Mouse (Mus musculus) forelimb bud, embryonic 11.5 days (tissue): ENCODE results near the gene Mtap.

Source experiments
- DNase-seq: peaks from one replicate; pipeline ENCODE4 v3.0.0-alpha.2; 2012; ENCODE audit warnings: low read depth, low spot score

Mtap gene

DNA sequence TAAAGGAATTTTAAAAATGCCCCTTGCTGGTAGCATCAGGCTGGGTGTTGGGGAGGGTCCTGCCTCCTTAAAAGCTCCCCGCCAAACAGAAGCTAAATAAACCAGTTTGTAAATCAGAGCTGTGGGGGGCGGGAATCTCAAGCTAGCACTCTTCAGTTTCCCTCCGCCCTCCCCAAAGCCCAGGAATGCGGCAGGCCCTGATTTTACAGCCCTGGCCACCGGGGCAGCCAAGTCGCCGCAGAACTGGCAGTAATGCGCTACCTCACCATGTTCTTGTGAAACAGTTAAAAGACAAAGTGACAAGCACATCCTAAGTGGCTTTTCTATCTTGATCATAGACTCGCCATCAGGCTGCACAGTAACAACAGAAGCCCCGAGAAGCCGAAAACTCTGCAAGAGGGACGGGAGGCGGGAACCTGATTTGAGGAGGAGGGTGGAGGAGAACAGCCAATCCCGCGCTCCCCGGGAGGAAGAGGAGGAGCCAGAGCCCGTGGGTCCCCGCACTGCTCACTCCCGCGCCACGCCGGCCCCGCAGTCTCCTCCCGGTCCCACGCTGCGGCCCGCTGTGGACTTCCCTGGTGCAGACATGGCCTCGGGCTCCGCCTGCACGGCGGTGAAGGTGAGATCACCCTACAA lies at the start of gene Mtap:
Gene Mtap (plus strand): TSS at position 217 of the 636 bp plus-strand sequence.
- peak; percentile 80 for DNase-seq

DNA sequence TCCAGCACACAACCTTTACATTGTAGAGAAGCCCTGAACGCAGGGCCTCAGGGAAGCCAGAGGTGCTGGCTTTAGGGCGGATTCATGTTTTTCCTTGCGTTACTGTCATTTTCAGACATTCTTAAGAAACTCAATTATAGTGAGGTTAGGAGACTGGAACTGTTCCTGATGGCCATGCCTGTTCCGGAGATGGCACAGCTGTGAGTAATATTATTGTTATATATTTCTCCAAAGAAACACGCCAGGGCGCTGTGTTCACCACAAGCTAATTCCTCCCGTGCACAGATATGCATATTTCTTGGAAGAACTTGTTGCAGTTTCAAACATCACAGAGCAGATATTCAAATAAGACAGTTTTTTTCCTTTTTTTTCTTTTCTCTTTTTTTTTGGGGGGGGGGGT lies 47.8 kb upstream of the Mtap start:
- no peak for DNase-seq

DNA sequence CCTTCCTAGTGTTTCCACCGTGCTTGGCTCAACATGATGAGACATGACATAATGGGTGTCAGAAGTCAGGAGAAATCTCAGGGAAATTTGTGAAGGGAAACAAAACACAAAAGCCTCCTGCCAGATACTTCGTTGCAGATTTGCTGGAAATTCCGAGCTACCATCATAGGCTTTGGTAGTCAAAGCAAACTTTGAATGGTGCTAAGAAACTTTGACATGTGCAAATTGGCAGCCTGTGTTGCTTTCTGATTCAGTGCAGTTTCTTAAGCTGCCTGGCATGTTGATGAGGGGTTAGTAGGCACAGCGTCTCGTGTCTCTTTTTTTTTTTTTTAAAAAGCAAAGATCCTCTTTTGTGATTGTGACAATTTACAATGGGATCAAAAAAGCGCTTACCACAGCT lies 46.7 kb upstream of the Mtap start:
- DNase-seq: no peak

DNA sequence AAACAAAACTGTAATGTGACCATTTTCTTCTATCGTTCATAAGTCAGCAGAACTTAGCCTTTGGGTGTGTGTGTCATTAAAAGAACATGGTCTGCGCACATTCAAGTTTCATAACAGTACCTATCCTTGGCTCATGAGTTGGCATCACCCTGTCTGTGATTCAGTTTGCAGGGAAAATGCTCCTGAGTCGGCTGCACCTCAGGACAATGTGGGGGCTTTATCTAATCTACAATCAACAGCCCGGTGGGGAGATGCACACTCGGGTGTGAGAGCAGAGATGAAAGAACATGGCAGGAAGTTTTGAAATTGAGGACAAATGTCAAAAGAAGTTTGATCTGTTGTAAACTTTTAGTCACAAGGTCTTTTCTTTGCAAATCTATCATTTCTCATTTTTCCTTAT lies 44.8 kb upstream of the Mtap start:
- no peak for DNase-seq

DNA sequence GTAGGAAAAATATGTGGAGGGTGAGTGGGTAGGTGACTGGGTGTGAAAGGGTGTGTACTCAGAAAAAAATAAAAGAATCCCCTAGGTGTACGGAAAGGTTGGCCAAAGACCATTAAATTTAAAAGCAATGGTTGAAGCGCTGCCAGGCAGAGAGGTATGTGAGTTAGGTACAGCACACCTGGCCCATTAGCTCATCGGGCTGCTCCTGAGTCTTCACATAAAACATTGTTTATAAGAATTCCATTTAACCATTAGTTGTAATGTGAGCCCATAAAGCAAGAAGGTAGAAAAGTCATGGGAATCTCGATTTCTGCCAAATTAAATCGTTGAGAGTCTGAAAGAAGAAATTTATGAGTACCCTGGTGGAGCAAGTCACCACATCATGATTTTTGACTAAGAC lies 42.1 kb upstream of the Mtap start:
- no peak for DNase-seq

DNA sequence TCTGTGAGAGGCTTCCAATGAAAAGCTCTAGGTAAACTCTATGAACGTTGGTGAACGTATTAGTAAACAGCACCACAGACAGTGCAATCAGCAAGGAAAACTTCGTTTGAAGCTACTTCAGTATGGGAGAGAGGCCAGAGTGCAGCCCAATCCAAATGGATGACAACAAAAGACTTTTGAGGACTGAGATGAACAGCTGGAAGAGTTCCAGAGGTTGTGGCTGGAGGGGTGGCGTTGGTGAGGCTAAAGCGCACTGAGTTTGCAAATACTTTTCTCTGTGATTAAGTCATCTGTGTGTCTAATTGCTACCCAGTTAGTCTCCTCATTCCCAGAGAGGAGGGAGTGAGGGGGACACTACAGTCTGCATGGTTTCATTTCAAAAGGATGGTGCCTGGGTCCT lies 38.7 kb upstream of the Mtap start:
- no peak for DNase-seq

DNA sequence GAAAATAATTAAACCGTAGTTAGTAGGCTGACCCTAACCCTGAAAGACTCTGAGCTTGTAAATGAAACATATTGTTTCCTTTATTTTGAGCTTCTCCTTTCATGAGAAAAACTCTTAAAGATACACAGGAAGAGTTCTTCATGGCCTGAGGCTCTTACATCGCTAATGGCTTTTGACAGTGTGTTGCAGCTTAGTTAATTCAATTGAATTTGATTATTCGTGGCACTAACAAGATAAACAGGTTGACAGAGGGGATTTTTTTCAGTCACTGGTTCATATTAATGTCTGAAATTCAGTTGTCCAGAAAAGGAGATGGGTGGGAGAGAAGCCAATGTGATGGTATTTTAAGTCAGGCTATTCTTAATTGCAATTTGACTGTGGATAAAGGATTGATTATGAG lies 35.6 kb upstream of the Mtap start:
- DNase-seq: no peak

DNA sequence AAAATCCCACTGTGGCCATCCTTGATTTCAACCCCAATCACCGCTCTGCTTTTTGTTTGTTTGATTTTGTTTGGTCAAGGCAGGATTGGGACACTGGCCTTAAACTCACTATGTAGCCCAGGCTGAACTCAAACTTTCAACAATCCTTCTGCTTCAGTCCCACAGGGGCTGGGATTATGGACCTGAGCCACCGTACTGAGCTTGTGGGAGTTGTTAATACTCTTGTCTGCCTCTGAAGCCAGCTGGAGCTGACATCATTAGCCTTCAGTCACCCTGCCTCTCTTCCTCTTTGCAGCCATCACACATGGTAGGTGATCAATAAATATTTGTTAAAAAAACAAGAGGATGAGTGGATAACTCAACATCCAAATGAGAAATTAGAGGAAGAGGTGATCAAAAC lies 34.6 kb upstream of the Mtap start:
- DNase-seq: no peak

DNA sequence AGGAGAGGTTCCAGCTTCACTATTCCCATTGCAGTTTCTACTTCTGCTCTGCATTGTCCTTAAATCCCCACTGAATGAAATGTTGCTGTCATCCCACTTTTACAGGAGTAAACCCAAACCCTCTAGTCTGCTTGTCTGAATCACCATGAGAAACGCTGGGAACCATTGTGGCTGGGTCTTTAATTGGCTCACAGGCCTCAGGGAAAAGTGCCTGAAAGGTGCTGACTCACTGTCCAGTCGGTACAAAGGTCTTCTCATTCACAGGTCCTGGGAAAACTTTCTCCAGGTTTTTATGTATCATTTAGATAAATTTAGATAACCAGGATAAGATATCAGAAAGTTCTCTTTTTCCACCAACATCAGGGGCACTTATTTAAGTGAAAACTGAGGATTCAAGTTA lies 31.4 kb upstream of the Mtap start:
- DNase-seq: no peak

DNA sequence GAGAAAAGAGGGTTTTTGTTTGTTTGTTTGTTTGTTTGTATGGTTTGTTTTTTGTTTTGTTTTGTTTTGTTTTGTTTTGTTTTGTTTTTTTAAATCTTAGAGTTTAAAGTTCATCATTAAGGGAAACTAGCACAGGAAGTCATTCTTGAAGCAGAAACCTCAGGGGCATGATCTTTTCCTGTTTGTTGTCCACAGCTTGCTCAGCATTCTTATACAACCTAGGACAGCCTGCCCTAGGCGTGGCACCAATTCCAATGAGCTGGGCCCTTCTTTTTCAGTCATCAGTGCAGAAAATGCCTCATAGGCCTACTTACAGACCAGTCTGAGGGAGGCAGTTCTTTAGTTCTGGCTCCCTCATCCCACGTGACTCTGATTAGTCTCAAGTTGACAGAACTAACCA lies 30.4 kb upstream of the Mtap start:
- no peak for DNase-seq

DNA sequence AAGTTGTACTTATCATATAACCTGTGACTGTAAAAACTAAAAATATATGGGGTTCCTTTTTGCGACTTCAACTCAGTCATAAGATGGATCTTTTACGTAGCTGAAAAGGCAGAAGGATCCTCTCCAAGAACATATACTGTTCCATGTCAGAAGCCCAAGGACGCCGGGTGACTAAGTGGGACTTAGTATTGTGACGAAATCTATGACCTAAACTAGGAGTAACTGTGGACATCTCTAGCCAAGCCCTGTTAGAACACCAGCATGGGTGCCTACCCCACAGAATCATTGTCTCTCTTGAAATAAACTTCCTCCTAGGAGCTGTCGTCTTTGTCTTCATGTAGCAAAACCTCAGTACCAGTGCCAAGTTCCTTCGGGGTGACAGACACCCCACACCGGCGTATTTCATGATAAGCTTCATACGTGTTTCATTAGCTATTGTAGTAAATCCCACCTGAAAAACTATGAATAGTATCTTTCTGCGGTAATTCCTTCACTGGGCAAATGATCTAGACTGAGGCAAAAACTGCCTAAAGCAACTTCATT lies 24.7 kb upstream of the Mtap start:
- DNase-seq: no peak

DNA sequence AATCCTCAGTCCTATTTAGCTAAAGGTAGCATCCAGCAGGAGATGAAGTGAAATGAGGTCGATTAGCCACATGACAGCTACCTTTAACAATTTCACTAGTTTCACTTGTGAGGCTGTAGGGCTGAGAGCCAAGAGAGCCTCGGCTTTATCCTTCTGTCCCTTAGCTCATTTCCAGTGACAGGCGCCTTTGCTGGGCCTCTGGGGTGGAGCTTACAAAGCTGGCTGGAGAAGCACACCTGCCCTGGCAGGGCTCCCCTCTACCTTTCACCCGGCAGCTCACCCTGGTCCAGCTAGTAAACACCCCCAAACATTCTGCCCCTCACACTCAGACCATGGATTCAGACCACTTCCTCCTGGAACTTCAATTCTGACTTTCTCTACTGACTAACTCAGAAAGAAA lies 24.1 kb upstream of the Mtap start:
- no peak for DNase-seq

DNA sequence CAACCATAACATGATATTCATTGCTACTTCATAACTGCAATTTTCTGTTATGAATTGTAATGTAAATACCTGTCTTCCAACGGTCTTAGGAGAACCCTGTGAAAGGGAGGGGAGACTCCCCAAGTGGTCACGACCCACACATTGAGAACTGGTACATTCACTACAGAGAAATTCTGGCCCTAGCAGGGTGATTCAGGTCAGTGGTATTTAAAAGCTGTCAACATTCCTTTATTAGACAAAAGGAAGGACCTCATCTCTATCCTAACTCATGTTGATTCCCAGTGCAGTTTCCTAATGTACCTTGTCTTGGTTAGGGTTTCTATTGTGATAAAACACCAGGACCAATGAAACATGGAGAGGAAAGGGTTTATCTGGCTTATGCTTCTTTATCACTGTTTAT lies 20.9 kb upstream of the Mtap start:
- DNase-seq: no peak

DNA sequence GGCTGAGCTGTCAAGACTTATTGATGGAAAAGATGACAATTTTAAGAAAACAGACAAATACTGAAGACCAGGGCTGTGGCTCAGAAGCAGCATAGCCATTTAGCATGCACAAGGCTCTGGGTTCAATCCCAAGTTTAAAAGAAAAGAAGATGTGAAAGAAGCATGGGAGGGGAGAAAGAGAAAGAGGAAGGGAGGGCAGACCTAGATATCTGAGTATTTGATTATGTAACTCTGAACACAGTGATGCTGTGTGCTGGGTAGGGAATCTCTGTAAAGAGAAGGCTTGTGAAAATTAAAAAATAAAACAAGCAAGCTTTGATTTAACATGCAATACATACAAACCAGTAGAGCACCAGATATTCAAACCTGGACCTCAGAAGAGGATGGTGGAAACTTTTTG lies 17.0 kb upstream of the Mtap start:
- DNase-seq: no peak

DNA sequence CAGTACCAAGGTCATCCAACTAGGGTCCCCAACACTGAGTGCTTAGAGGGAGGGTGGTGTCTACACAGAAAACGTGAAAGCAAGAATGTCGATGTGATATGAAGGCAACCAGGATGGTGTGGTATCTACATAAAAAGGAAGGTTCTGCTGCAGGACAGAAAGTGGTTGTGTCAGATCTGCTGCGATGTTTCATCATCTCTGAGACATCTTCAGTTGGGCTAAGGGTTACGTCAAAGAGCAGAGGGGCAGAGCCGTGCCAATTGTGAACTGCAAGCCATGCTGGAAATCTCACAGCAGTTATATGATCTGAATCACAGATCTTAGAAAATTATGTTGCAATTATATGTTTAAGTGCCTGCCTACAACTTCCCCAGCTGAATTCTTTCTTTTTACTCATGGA lies 16.6 kb upstream of the Mtap start:
- no peak for DNase-seq

DNA sequence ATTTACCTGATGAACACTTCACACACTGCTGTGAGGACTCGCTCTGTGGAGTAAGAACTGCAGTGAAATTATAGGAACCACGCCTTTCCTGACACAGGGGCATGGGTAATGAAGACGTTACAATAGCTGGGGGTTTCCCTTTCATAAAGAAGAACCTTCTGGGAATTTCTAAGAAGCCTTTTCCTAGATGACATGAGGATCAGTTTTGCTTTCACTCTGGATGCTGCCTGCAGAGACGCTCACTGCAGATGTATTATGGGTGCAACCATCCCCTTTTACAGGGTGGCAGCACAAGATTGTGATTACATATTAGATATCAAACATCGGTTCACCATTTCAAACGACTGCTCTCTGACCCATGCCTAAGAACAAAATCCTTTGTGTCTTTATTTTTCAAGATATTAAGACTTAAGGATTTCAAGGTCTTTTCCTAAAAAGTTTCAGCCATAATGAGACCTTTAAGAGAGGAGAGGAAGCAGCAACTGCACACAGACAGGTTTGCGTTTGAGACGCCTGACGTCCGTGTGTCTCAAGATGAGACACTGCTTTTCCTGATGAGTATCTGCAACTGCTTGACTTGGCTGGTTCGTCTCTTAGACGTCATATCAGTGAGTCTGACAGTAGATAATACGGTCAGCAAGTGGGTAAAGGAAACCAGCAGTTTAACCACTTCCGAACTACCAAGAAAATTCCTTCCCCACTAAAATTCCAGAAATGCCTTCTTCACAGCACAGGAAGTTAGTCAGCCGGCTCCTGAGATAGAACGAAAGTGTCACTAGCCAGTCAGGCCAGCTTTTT lies 13.3 kb upstream of the Mtap start:
- DNase-seq: no peak

DNA sequence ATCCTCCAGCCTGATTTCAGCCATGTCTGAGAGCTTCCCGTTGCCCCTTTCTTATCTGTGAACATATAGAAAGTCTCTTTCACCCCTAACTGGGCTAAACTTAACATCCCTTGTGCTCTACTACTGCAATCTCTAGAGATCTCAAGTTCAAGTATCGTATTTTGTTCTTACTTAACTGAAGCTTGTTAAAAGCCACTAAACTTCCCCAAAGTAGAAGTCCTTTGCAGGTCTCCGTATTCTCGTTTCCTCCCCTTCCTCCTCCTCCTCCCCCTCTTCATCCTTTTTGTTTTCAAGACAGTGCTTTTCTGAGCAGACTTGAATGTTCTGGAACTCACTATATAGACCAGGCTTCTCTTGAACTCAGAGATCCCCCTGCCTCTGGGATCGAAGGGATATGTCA lies 9.2 kb upstream of the Mtap start:
- DNase-seq: no peak

DNA sequence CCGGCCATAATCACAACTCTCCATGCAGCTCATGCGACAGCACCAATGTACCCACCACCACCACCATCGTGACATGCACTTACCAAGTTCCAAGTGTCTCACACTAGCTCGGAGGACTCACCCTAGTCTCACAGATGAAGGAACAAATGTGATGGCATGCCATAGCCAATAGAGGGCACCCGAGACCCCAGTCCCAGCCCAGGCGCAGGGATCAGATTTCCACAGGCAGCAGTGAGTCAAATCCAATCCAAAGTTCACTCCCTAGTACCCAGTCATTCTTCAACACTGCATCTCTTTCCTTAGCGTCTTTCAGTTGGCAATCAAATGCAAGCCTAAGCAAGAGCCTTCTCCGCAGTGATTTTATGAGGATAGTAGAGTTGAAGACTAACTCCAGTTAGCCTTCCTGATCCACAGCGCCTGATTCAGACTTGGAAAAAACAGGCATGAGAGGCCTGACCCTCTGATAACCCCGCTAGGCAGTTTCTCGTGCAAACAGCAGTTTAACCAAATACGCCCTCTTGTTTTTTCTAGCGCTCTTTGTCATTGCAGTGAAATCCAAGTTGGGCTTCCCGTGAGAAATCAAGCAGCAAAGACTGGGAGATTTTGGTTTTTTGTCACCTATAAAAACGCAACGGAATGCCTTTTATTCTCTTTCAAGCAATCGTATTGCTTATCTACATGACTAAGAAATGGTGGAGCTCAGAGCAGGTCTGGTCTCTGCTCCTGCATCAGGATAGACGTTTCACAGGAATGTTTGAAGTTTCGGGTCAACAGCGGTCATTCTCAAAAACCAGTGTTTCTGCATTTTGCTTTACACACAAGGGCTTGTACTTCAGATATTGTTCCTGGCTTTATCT lies 8.6 kb upstream of the Mtap start:
- peak; percentile 71 for DNase-seq

DNA sequence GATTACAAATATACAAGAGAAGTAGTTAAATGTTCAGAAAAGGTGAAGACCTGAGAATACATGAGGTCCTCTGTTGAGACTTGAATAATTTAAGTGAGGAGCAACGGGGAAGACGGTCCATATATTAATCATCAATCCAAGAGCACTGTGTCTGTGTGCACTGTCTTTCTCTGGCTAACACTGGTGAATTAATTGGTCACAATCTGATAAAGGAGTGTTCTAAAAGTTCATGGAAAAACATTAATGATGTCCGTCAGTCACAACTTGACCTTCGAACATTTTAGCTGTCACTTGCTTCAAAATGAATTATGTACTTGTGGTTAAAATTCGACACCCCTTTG lies 8.0 kb upstream of the Mtap start:
- no peak for DNase-seq

DNA sequence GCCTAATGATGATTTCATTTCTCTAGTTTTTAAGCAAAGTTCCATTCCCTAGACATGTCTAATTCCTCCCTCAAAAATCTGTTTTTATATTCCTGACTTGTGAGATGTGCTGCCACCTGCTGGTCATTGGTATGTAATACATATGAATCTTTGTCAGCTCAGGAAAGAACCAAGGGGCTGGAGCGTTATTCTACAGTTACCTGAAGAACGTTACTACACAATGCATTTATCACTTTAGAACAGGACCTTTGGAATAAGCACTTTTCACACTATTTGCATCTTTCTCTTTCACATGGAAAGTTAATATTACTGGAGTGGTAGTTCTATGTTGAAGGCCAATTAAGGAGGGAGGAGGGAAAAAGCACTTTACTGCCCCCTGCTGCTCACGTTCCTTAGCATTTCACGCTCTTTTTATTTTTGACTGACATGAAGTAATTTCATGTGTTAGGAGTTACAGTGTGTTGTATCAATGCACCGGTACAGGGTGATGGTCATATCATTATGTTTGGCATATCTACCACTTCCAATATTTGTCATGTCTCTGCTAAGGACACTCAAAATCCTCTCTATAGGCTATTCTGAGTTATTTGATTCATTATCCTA lies 7.5 kb upstream of the Mtap start:
- peak; percentile 82 for DNase-seq

DNA sequence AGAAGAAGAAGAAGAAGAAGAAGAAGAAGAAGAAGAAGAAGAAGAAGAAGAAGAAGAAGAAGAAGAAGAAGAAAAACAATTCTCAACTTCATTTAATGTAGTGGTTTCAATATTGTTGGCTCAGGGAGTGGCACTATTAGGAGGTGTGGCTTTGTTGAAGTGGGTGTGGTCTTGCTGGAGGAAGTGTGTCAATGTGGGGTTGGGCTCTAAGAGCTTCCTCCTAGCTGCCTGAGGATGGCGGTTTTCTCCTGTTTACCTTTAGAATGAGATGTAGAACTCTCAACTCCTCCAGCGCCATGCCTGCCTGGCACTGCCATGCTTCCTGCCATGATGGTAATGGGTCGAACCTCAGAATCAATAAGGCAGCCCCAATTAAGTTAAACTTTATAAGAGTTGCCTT lies 5.1 kb upstream of the Mtap start:
- DNase-seq: no peak

DNA sequence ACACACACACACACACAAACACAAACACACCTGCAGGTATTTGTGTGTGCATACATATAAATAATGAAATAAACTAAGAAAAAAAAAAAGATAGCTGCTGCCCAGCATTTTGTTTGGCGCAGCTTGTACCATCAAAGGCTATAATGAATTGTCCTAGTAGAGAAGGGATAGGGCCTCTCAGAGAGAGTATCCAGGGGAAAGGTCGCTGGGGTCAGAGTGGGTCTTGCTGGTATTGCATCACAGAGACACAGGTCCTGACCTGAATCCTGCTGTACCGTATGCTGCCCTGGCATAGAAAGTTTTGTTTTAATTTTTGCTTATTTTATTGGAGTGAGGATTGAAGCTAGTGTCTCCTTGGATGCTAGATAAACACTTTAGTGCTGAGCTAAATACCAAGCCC lies 566 bp upstream of the Mtap start:
- DNase-seq: no peak
